Mouse (Mus musculus) olfactory bulb, adult 2 months (tissue): ENCODE measurements around the gene Rab29. TPM values are rescaled to one million over a fixed set of nuclear protein-coding genes. Genes with fewer than 3 reads are reported as not detected.

Source experiments
- H3K27ac ChIP-seq: fragments of 200-500 bp; 2 replicates; pipeline ENCODE4 v1.5.1; 2012; ENCODE audit warnings: low read depth, low read length; ENCODE audit not compliant: insufficient read depth
- H3K4me1 ChIP-seq: fragments of 200-500 bp; 2 replicates; pipeline ENCODE4 v1.6.1; 2012; ENCODE audit warnings: low read length; ENCODE audit not compliant: control insufficient read depth, insufficient read depth
- H3K4me3 ChIP-seq: fragments of 200-500 bp; 2 replicates; pipeline ENCODE4 v1.5.1; 2012; ENCODE audit warnings: mild to moderate bottlenecking, low read depth, low read length, moderate library complexity; ENCODE audit not compliant: insufficient read depth
- CTCF ChIP-seq: fragments of 200-500 bp; IDR thresholded peaks from 2 replicates; pipeline ENCODE4 v1.5.1; 2012; ENCODE audit warnings: low read depth, mild to moderate bottlenecking, low read length, moderate library complexity; ENCODE audit not compliant: insufficient read depth
- POLR2A ChIP-seq: fragments of 200-500 bp; IDR thresholded peaks from 2 replicates; pipeline ENCODE4 v1.6.1; 2012; ENCODE audit warnings: mild to moderate bottlenecking, low read depth, low read length, moderate library complexity; ENCODE audit not compliant: insufficient read depth
- WGBS: fragments of 180-500 bp; shearing (Covaris S2); methylation state at CpG from one replicate; pipeline ENCODE4 v1.1.7; 2018; 5-methylcytosine and 5-hydroxymethylcytosine counted together
- polyA plus RNA-seq: library from polyadenylated mRNA; stranded (reverse); fragments of >200 nt; gene quantifications from 2 replicates; pipeline ENCODE4 v1.2.4, GENCODE M21; 2012; ENCODE audit warnings: low replicate concordance; ENCODE audit not compliant: missing spikeins, insufficient read depth, insufficient read length

The Rab29 gene
- polyA plus RNA-seq, 1 experiment = not detected

- WGBS = 90% methylated on average over 10 of the region's 10 CpGs
- TF ChIP-seq CTCF (no peak), POLR2A (no peak)
- Histone ChIP-seq H3K4me1 (peaks cover 9% of the 10 kb centered on the region), H3K27ac (no peak overlapping the region), H3K4me3 (no peak overlapping the region)
Observed at GRCm38 (mm10) chr1:131843758-131844157, 23.3 kb upstream of the Rab29 start.

- no peaks in the 10 kb centered on the region; the same call in 1 of the 2 replicates for H3K4me1 ChIP-seq
- no peak overlapping the region for H3K27ac ChIP-seq
Observed at GRCm38 (mm10) chr1:131844883-131845282, 22.1 kb upstream of the Rab29 start.

GRCm38 (mm10) chr1:131846255-131846654 is 20.8 kb upstream of the Rab29 start:
- H3K4me3 ChIP-seq = no peak overlapping the region
- no peaks in the 10 kb centered on the region for H3K4me1 ChIP-seq
- WGBS = 75% methylated on average over 5 of the region's 5 CpGs
- no peak overlapping the region for H3K27ac ChIP-seq
- peak; percentile 47; the same call in 1 of the 2 replicates for TF ChIP-seq CTCF
- TF ChIP-seq POLR2A = no peak

More at GRCm38 (mm10) chr1:131844883-131845282, 22.1 kb upstream of the Rab29 start:
- WGBS = 71% methylated on average over 8 of the region's 8 CpGs
- H3K4me3 ChIP-seq = no peak overlapping the region
- TF ChIP-seq CTCF (no peak), POLR2A (no peak)

GRCm38 (mm10) chr1:131861811-131862210 is 5.2 kb upstream of the Rab29 start:
- Histone ChIP-seq H3K4me1 (no peaks in the 10 kb centered on the region), H3K27ac (no peak overlapping the region), H3K4me3 (no peak overlapping the region)
- no peak for TF ChIP-seq CTCF
- TF ChIP-seq POLR2A = no peak
- WGBS = 90% methylated on average over 4 of the region's 4 CpGs

GRCm38 (mm10) chr1:131865596-131865995 is 1.4 kb upstream of the Rab29 start:
- TF ChIP-seq CTCF (no peak), POLR2A (no peak)
- Histone ChIP-seq H3K27ac (no peak overlapping the region), H3K4me3 (no peak overlapping the region), H3K4me1 (peaks cover 9% of the 10 kb centered on the region)
- 79% methylated on average over 5 of the region's 5 CpGs for WGBS

GRCm38 (mm10) chr1:131866304-131866999 is 572 bp upstream of the Rab29 start:
- Histone ChIP-seq H3K27ac (no peak overlapping the region), H3K4me3 (no peak overlapping the region), H3K4me1 (peaks cover 9% of the 10 kb centered on the region)
- TF ChIP-seq POLR2A (no peak), CTCF (no peak)
- 83% methylated on average over 6 of the region's 6 CpGs for WGBS

- TF ChIP-seq POLR2A (no peak), CTCF (no peak)
- H3K4me1 ChIP-seq = peaks cover 9% of the 10 kb centered on the region
- 35% methylated on average over 10 of the region's 10 CpGs for WGBS
- H3K27ac ChIP-seq = no peak overlapping the region
- peak overlapping the region; percentile 74 for H3K4me3 ChIP-seq
Observed at GRCm38 (mm10) chr1:131867946-131868290, 894 bp downstream of the Rab29 start.

- TF ChIP-seq CTCF (no peak), POLR2A (no peak)
- 90% methylated on average over 2 of the region's 2 CpGs for WGBS
- Histone ChIP-seq H3K27ac (no peak overlapping the region), H3K4me1 (peaks cover 9% of the 10 kb centered on the region), H3K4me3 (no peak overlapping the region)
Observed at GRCm38 (mm10) chr1:131869561-131869960, 2.5 kb downstream of the Rab29 start.

GRCm38 (mm10) chr1:131872856-131873255 is 5.8 kb downstream of the Rab29 start:
- TF ChIP-seq CTCF (no peak), POLR2A (no peak)
- Histone ChIP-seq H3K4me3 (no peak overlapping the region), H3K27ac (no peak overlapping the region), H3K4me1 (peaks cover under 1% of the 10 kb centered on the region; the same call in 1 of the 2 replicates)
- WGBS = 71% methylated on average over 1 of the region's 1 CpGs
